Mouse (Mus musculus) kidney, adult 2 months (tissue): ENCODE measurements around the gene Avil. TPM values are rescaled to one million over a fixed set of nuclear protein-coding genes. Genes with fewer than 3 reads are reported as not detected.
"Not testable (repeated sequence)": the region's sequence is repeated elsewhere in the genome, so short reads cannot be mapped to it uniquely, and the experiment has no call there.

ENCODE experiments used
- DNase-seq: peaks from one replicate; pipeline ENCODE4 v3.0.0; 2021
- H3K27ac ChIP-seq: fragments of 200-500 bp; 2 replicates; pipeline ENCODE4 v1.5.1; 2012; ENCODE audit warnings: low read depth, low read length, control low read depth, inconsistent platforms; ENCODE audit not compliant: insufficient read depth
- H3K27me3 ChIP-seq: fragments of 200-500 bp; replicated peaks from 2 replicates; pipeline ENCODE4 v1.6.1; 2012; ENCODE audit warnings: mild to moderate bottlenecking, moderate library complexity, low read length, inconsistent platforms; ENCODE audit not compliant: control insufficient read depth, insufficient read depth
- H3K36me3 ChIP-seq: fragments of 200-500 bp; 2 replicates; pipeline ENCODE4 v1.6.1; 2012; ENCODE audit warnings: mild to moderate bottlenecking, moderate library complexity, low read length, inconsistent platforms; ENCODE audit not compliant: control insufficient read depth, insufficient read depth
- H3K4me1 ChIP-seq: fragments of 200-500 bp; 2 replicates; pipeline ENCODE4 v1.6.1; 2011; ENCODE audit warnings: low read length; ENCODE audit not compliant: control insufficient read depth, insufficient read depth
- H3K4me3 ChIP-seq: fragments of 200-500 bp; 2 replicates; pipeline ENCODE4 v1.5.1; 2011; ENCODE audit warnings: mild to moderate bottlenecking, low read depth, low read length, control low read depth; ENCODE audit not compliant: insufficient read depth
- CTCF ChIP-seq: fragments of 200-500 bp; conservative IDR thresholded peaks from 2 replicates; pipeline ENCODE4 v1.5.1; 2011; ENCODE audit warnings: low read depth, mild to moderate bottlenecking, control low read depth, low read length, moderate library complexity, mixed read lengths; ENCODE audit not compliant: insufficient read depth, insufficient read length
- POLR2A ChIP-seq: fragments of 200-500 bp; IDR thresholded peaks from one replicate; pipeline ENCODE4 v1.6.1; 2011; ENCODE audit warnings: low read depth, low read length, control low read depth
- WGBS: fragments of 180-500 bp; shearing (Covaris S2); methylation state at CpG from one replicate; pipeline ENCODE4 v1.1.7; 2018; 5-methylcytosine and 5-hydroxymethylcytosine counted together
- polyA plus RNA-seq: library from polyadenylated mRNA; depleted of rRNA; stranded (reverse); fragments of >200 nt; gene quantifications from 2 replicates; pipeline ENCODE4 v1.2.3, GENCODE M21; 2012

The Avil gene
- polyA plus RNA-seq, 1 experiment: 0.19 TPM

- WGBS: 1% methylated on average over 51 of the region's 72 CpGs
- peak; percentile 91 for DNase-seq
- peak within 1 kb of the TSS; percentile 57 for H3K4me3 ChIP-seq
- peaks cover 3% of the 10 kb centered on the region for H3K4me1 ChIP-seq
- H3K27me3 ChIP-seq: no peaks in the 10 kb centered on the region
- H3K27ac ChIP-seq: no peak within 1 kb of the TSS
- peaks cover 2% of the 10 kb centered on the region for H3K36me3 ChIP-seq
- TF ChIP-seq POLR2A (no peak), CTCF (no peak)
Measured at GRCm38 (mm10) chr10:127059968-127060916, 59.7 kb downstream of the Avil start, which contains the start of gene March9. TSS of gene March9 (minus strand) at chr10:127060184.

GRCm38 (mm10) chr10:127061085-127061484 lies 60.6 kb downstream of the Avil start:
- Histone ChIP-seq H3K27ac (no peak overlapping the region), H3K27me3 (no peaks in the 10 kb centered on the region), H3K4me3 (no peak overlapping the region), H3K4me1 (peaks cover 3% of the 10 kb centered on the region), H3K36me3 (peaks cover 3% of the 10 kb centered on the region)
- no peak for DNase-seq
- 70% methylated on average over 5 of the region's 5 CpGs for WGBS
- TF ChIP-seq CTCF (no peak), POLR2A (no peak)

DNA sequence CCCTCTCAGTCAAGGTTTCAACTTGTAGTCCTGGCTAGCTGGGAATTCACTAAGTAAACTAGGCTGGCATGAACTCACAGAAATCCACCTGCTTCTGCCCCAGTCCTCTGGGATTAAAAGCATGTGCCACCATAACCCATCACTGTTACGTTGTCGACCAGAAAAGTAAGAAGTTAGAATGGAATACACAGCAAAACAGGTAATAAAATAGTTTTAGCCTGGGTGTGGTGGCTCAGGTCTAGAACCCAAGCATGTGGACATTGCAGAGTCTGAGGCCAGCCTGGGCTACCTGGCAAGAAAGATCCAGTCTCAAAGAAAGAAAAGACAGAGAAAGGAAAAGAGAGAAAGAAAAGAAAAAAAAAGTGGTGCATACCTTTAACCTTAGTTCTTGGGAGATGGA lies 61.0 kb downstream of the Avil start:
- WGBS: 76% methylated on average over 2 of the region's 2 CpGs
- H3K4me3 ChIP-seq: no peak overlapping the region
- no peak for DNase-seq
- peaks cover 3% of the 10 kb centered on the region for H3K36me3 ChIP-seq
- no peaks in the 10 kb centered on the region for H3K27me3 ChIP-seq
- H3K27ac ChIP-seq: no peak overlapping the region
- peaks cover 3% of the 10 kb centered on the region for H3K4me1 ChIP-seq
- TF ChIP-seq POLR2A (no peak), CTCF (no peak)

- WGBS: 91% methylated on average over 4 of the region's 4 CpGs
- H3K4me1 ChIP-seq, H3K27ac ChIP-seq, H3K27me3 ChIP-seq, H3K36me3 ChIP-seq, DNase-seq, H3K4me3 ChIP-seq: not testable (repeated sequence)
Measured at GRCm38 (mm10) chr10:127062101-127062500, 61.6 kb downstream of the Avil start.

DNA sequence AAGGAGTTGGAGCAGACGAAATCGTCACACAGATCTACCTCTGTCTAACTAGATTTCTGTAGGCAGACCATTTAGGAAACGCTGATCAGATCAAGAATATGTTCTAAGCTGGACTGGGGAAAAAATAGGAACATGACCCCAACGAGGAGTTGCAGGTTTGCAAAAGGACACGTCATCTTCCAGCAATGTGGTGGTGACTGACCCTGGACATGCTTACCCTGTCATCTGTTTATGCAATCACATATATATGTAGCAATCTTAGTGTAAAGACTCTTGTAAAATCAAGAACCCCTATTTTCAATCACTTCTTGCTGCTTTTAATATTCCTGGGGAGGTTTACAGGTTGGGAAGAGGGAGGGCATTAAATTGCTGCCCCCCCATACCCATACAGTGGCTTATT lies 62.0 kb downstream of the Avil start:
- TF ChIP-seq CTCF: no peak
- no peak for TF ChIP-seq POLR2A
- Histone ChIP-seq H3K27ac (no peak overlapping the region), H3K27me3 (no peaks in the 10 kb centered on the region), H3K4me3 (no peak overlapping the region), H3K4me1 (peaks cover 3% of the 10 kb centered on the region), H3K36me3 (peaks cover 1% of the 10 kb centered on the region)
- DNase-seq: no peak
- 76% methylated on average over 5 of the region's 5 CpGs for WGBS

- 1% methylated on average over 46 of the region's 46 CpGs for WGBS
- DNase-seq: peak; percentile 99
- Histone ChIP-seq H3K27me3 (no peaks in the 10 kb centered on the region), H3K36me3 (peaks cover 1% of the 10 kb centered on the region), H3K4me3 (peak within 1 kb of the TSS; percentile 84), H3K27ac (peak within 1 kb of the TSS; percentile 79), H3K4me1 (peaks cover 3% of the 10 kb centered on the region)
- TF ChIP-seq POLR2A (peak; percentile 5), CTCF (no peak)
Measured at GRCm38 (mm10) chr10:127063239-127063872, 62.8 kb downstream of the Avil start, which contains the start of gene Cdk4. TSS of gene Cdk4 (plus strand) at chr10:127063534.
